Mouse (Mus musculus) gastrocnemius, postnatal 36 days (tissue): ENCODE measurements around the gene Wdfy1. TPM values are rescaled to one million over a fixed set of nuclear protein-coding genes. Genes with fewer than 3 reads are reported as not detected.
A peak's percentile ranks its signal among the peaks of the same experiment; 100 is the strongest.

Source experiments
- DNase-seq, 2 experiments: peaks; one replicate each; pipeline ENCODE4 v3.0.0; 2022
- intact Hi-C: fragments of 180-260 bp; cut with DNase I; formaldehyde crosslinking; loops from one replicate; pipeline ENCODE4 v1.15.1; 2025
- total RNA-seq, 2 experiments: library from RNA; stranded (reverse); gene quantifications; 2 replicates each; pipeline ENCODE4 v1.2.3; 2021

Wdfy1 gene
- total RNA-seq, 2 experiments from 2014 or later: 11.4 to 11.5 TPM

DNA sequence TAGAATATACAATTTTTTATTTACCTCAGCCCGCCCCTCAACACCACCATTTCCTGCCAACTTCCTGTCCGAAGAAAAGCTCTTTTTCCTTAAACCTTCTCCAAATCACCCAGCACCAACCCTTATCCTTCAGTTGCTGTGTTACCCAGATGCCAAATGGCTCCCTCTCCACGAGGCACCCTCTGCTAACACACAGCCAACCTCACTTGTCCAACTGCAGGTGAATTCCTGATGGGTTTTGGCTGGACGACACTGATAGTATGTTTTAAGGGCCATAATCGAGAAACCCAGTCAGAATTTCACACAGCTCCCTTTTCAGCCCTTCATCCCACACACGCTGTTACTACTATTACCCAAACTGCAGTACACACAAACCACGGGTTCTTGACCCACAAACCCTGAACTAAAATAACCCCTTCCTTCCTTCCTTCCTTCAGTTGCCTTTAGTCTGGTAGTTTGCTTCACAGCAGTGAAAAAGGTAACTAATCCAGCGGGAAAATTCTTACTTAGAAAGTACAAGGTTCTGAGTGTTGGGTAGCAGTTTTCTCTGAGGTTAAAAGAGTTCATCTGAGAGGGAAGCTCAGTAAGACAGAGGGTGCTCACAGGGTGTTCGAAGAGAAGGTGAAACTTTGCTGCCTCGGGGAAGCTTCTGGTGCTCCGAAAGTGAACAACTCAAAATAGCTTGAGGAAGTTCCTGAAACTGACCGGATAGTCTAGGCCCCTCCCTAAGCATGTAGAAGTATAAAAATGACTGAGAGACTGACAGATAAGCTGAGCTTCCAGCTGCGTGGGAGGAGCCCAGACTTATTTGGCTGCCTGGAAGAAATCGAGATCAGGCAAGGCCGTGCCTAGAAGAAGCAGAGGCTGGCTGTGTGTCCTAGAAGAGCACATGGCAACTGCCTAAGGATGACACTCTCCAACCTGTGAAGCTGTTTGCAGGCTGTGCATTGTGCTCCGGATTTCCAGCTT lies 13.4 kb downstream of the Wdfy1 start:
- DNase-seq: no peak
- intact Hi-C loops: loop anchor here (5.0 kb wide), 1 partner anchor 55 kb away; no protein-coding TSS in a partner anchor

DNA sequence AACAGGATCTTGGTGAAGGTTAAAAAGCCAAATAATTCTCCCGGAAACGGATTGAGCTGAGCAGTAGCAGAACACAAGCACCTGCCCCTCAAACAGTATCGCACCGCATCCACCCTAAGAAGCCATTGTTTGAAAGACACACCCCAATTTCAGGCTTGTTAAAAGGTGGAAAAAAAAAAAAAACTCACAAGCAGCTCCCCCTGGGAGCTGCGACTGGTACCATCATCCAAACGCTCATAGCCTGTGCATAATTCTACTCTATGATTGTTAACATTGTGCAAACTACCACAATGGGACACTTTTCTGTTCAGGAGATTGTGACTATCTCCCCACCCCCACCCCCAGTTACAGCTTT lies 14.0 kb downstream of the Wdfy1 start:
- DNase-seq: no peak
- intact Hi-C loops: loop anchor here (5.0 kb wide), 1 partner anchor 55 kb away; no protein-coding TSS in a partner anchor

DNA sequence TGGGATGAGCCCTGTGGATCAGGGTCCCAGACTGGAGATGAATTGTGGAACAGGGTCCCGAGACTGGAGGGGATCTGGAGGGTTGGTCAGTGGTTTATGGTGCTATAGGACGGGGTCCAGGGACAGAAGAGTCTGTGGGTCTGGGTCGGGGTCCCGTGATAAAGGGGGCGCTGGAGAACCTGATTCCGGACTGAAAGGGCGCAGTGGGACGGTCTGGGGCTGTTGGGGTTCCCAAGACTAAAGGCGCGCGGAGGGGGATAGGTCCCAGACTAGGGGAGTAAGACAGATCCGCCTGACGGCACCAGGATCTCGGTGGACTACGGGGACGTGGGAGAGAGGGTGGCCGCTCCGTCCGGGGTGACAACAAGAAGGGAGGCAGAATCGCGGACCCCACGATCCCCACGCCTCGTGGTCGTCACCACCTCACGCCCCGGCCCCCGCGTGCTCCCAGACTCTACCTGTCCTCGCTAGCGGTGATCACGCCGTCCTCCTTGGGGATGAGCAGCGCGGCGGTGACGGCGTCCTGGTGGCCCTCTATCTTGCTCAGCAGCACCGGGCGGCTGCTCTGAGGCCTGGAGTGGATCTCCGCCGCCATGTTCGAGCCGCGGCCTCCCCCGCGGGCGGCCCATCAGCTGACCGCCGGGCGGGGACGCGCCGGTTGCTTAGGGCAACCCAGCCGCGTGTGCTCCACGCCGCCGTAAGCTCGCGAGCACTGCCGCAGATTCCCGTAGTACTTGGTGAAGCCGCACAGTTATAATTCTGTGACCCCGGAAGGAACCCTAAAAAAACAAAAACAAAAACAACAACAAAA lies 14.6 kb downstream of the Wdfy1 start:
- intact Hi-C loops: loop anchor here (5.0 kb wide), 1 partner anchor 54 kb away; no protein-coding TSS in a partner anchor
- DNase-seq: peak; percentile 65 to 66

DNA sequence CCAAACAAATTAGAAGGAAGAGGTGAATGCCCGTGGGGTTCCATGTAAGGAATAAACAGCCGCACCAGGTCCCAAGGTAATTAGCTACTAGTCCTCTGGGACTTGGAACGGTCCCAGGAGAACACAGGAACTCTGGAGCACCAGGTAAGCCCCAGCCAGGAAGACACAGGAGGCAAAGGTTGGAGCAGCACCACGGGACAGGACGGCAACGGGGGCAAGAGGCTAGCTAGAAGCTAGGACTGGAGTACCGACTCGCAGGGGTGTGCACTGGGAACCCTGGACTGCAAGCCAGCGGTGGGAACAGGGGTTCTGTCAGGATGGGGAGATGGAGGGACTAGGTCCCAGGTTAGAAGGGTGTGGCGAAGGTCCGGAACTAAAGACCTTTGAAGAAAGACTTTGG lies 15.3 kb downstream of the Wdfy1 start:
- no peak for DNase-seq
- intact Hi-C loops: loop anchor here (5.0 kb wide), 1 partner anchor 53 kb away; no protein-coding TSS in a partner anchor

DNA sequence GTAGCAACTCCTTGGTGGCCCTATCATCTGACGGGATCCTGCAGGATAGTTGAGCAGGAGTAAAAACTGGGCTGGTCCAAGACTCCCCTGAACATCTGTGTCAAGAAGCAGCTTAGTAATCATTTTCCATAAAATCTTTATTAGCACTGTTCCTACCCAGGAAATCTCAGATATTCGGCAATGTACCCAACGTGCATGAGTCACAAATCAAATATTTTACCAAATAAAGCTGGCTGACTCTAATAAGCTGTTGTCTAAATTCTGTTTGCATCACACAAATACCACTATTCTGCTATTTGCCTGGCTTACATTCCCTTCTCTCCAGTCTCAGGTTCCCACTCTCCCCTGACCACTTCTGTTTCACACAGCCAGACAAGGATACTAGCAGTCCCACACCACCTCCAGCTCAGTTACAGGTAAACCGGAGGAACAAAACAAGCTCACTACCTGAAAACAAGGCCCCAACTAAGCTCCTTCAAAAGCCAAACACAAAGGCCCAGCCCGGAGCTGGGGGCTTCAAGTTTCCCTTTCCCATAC lies 16.4 kb downstream of the Wdfy1 start:
- intact Hi-C loops: no loop called here
- no peak for DNase-seq

DNA sequence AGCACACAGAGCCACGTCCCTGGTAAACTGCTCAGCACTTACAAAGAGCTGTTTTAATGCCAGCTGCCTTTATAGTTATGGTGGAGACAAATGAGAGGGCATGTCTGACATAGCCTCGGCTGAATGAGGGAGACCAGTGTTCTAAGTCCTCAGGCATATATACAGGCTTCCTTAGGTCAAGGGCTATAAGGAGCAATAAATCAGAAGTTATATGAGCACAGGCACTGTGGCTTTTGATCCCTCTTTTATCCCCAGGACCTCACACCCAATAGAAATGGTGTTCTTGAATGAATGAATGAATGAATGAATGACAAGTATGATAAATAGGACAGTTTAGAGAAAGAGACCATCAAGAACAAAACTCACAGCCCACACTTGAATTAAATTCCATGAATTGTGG lies 16.9 kb downstream of the Wdfy1 start:
- intact Hi-C loops: no loop called here
- DNase-seq: no peak

DNA sequence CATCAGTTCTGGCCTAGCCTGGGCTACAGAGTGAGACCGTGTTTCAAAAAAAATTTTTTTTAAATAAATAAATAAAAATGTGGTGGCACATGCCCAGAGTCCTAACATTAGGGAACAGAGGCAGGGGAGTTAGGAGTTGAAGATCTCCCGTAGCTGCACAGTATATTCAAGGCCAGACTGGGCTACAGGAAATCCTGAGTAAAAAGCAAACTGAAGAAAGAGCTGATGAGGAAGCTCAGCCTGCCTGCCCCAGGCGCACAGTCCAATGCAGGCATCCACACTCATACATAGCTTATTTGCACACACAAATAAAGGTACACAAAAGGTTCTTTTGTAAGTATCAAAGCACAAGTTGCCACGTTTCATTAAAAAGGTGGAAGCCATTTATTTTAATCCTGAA lies 18.3 kb downstream of the Wdfy1 start:
- intact Hi-C loops: no loop called here

DNA sequence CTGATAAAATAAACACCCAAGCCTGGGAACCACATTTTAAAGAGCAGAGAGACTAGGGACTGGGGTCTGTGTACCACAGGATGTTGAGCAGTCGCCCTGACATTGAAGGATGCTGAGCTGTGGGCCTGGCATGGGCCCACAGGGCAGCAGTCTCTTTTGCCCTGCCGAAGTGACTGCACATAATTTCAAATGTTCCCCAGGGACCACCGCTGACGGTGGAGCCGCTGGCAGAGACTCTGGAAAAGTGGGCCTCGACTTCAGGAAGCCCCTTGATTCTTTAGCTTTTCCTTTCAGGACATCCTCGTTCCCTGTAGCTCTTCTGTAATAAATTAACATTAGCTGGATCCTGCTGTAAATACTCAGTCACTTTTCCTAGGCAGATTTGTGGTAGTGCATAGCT lies 18.8 kb downstream of the Wdfy1 start:
- DNase-seq: no peak
- intact Hi-C loops: no loop called here

More for the DNA sequence above, 18.3 kb downstream of the Wdfy1 start:
- no peak for DNase-seq

DNA sequence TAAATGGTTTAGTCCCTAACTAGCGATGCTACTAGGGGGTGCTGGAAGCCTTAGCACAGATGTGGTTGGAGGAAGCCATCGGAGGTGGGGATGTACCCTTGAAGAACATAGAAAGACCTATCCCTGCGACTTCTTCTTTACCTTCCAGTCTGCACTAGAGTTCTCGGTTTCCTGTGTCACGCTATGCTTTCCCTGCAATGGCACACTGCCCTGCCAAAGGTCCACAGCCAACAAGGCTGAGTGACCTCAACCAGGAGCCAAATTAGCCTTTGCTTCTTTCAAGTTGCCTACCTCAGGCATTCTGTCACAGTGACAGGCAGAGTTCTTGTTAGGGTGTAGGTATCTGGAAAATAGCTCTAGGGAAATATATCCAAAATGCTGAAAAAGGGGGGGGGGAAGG lies 19.5 kb downstream of the Wdfy1 start:
- DNase-seq: no peak
- intact Hi-C loops: no loop called here

DNA sequence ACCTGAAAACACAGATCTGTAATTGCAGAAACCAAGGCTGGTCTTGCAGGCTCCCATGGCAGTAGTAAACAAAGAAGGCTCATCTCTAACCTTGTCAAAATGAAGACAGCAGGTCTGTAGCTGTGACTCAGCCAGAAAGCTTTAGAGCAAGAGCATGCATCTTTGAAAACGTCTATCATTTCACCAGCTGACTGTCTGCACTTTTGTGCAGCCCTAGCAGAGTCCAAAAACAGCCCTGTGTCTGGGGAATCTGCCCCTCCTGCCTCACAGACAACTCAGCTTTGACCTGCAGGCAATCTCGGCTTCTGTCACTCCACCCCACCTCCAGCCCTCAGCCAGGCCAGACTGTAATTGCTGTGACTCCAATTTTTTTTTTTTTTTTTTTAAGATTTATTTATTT lies 20.6 kb downstream of the Wdfy1 start:
- intact Hi-C loops: no loop called here
- no peak for DNase-seq

DNA sequence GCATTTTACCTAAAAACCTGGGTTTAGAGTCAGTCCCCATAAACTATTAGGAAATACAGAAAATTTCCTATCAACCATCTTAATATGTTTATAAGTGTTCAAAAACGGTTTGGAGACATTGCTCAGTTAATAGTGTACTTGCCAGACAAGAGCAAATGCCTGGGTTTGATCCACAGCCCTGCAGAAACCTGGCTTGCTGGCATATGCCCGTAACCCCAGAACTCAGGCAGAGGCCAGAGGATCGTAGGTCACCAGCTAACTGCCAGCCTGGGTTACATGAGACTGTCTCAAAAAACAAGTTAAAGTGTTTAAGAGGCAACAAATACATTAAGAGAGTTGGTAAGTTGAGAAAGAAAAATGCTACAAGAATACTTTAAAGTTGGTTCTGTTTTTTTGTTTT lies 21.0 kb downstream of the Wdfy1 start:
- DNase-seq: no peak
- intact Hi-C loops: no loop called here

DNA sequence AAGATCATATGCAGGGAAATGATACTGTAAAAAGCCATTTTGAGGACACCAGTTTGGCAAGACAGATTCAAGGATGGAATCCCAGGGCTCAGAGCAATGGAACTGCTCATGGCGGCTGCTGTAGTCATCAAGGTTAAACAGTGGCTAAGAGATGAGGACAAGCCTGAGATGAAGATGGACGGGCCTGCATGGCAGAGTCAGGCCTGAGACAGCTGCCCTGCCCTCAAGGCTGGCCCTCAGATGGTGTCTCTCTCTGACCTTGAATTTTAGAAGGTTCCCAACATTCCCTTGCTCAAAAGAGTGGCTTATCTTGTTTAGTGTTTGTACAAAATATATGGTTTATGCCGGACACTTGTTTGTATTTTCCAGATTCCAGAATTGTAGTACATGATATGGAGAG lies 22.5 kb downstream of the Wdfy1 start:
- DNase-seq: no peak
- intact Hi-C loops: no loop called here

DNA sequence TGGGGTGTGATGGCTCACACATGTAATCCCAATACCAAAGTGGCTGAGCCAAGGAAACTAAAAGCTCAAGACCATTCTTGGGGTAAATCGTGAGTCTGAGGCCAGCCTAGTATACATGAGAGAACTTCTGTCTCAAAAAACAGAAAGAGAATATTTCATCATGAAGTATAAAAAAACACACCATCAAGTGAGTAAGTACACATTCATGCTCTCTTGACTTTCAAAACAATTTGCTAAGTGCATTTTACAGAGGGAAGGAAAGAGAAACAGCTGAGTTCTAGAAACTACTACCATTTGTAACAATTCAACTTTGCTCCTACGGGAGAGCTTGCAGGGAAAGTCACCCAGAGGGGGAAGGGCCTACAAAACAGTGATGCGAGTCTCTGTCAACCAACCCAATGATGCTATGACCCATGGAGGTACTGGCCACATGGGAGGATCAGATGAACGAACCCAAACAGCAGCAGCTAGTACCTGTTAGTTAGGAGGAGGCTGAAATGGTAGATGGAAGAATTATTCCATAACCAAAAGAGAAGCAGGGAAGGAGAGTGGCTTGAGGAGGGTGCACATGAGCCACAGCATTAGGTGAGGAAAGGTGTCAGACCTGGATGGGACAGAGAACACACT lies 23.1 kb downstream of the Wdfy1 start:
- intact Hi-C loops: no loop called here
- no peak for DNase-seq

DNA sequence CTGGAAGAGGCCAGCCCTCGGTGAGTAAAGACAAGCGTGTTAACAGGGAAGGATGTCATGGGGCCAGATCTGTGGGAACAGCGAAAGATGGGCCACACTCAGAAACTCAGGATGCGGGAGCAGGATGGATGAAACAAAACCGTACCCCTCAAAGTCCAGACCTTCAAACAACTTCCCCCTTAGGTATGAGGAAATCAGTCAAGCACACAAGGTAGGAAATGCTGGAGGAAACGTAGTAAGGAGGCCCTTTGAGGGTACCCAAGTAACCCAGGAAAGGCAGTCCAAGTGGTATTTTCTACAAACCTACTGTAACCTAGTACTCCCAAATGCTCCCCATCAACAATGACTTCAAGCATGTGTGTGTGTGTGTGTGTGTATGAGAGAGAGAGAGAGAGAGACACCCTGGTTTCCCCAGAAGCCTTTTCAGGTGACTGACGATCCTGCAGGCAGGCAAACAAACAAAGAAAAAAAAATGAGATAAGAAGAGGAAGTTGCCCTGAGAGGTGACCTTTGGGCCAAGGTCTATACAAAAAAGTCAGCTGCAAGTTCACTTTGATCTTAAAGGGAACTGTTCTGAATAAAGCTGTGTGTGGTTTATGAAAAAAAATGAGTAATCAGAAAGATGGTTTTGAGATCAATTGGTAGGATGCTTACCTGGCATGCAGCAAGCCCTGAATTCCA lies 23.8 kb downstream of the Wdfy1 start:
- intact Hi-C loops: no loop called here
- DNase-seq: no peak

DNA sequence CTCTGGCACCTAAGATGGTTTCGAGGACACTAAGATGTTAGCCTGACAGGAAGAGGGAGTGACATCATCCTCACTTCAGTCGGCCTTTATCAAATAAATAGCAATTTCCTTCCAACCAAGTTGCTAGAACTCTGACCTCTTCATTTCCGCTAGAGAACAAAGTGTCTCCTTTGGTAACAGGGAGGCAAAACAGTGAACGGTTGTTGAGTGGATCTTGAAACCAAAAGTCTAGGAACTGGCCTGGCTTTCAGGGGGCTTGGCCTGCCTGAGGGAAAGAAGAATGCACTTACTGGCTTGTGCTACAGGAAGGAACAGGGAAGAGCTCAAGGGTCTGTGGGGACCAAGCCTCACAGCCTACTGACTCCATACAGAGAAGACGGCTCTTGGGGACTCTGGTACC lies 24.8 kb downstream of the Wdfy1 start:
- no peak for DNase-seq

DNA sequence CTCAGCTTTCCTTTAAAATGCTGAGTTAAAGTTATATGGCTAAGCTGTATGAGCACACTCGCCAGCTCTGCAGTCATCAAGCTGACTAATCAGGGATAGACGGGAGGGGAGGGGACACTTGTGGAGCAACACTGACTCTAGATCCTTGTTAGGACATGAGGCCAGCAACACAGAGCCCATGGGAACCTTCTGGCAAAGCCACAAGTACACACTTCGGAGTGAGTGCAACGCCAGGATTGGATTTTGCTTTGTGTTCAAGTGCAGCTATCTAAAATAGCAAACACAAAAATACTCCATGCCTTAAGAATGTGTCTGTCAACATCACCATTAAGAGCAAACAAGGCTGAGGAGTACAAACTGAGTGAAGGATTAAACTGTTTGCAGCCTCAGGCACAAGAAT lies 29.9 kb downstream of the Wdfy1 start:
- intact Hi-C loops: no loop called here
- DNase-seq: peak; percentile 36 to 69

More for the DNA sequence above, 24.8 kb downstream of the Wdfy1 start:
- intact Hi-C loops: no loop called here

DNA sequence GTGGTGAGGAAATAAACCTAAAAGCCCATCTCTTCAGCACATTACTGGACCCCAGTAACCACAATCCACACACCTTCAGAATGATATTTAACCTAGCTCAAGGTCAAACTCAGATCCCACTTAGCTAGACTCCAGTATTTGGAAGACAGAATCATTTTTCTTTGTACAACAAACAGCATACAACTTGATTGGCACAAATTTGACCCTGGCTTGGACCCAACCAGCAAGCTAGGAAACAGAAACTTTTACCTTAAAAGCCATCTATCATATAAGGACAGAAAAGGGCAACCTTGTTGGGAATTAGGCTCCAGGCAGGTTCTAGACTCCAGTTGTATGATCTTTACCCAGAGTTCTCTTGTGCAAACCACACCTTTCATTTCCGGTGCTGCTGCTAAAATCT lies 32.6 kb downstream of the Wdfy1 start:
- intact Hi-C loops: no loop called here
- no peak for DNase-seq

DNA sequence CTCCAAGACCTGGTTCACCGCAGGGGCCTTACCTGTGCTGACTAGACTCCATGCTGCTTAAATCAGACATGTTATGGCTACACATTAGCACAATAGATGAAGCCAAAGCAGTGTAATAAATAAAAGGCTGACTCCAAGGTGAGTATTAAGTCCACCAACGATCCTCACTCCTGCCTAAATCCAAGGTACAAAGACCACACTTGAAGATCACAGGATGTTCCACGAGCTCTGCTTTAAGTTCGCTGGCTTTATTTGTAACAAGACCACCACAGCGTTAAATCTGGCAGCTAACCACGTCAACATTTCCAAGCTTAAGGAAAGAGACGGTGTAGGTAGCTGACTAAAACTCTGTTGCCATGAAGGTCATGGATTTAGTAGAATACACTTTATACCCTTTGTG lies 33.0 kb downstream of the Wdfy1 start:
- intact Hi-C loops: no loop called here
- no peak for DNase-seq

DNA sequence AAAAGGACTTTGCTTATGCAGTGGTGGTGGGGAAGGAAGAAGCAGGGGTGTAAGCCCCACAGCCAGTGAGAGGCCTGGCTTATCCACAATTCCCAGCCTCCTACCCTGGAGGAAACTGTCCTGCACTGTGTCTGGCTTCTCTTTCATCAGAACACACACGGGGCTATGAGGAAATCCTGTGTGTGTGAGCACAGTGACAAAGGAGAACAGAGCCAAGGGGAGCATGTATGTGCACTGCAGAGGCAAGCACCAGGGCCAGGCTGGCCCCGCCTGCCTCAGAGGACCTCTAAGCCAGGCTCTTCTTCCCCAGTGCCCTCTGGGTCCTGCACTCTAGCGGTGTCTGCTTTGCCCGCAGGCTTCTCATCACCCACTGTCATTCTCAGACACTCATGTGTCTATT lies 34.9 kb downstream of the Wdfy1 start:
- no peak for DNase-seq
- intact Hi-C loops: no loop called here

DNA sequence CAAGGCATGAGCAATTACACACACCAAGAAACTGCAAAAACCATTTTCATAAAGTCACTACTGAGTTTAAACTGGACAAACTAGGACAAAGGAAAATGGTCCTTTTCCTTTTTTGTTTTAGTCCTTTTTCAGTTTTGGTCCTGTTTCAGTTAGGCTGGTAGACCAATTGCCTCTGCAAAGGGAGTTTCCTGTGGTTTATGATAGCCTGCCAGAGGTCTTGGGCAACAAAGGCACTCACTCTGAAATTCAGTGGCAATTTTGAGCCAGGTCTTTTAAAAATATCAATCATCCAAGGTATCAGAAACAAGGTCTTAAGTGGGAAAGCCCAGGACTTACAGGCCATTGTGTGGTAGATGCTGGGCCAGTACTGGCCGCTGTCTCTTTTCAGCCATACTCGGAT lies 36.2 kb downstream of the Wdfy1 start:
- intact Hi-C loops: no loop called here

More for the DNA sequence above, 36.2 kb downstream of the Wdfy1 start:
- no peak for DNase-seq
